Mouse (Mus musculus) intestine, postnatal 0 days (tissue): ENCODE measurements around the gene Prss48. TPM values are rescaled to one million over a fixed set of nuclear protein-coding genes. Genes with fewer than 3 reads are reported as not detected.
A peak's percentile ranks its signal among the peaks of the same experiment; 100 is the strongest.
"Not testable (repeated sequence)": the region's sequence is repeated elsewhere in the genome, so short reads cannot be mapped to it uniquely, and the experiment has no call there.

ENCODE experiments used
- ATAC-seq: fragments of 200-750 bp; cut with Nextera tagmentation; 2 replicates; pipeline ENCODE4 v1.8.0; 2017; ENCODE audit warnings: mild to moderate bottlenecking, moderate TSS enrichment, moderate library complexity
- H3K27ac ChIP-seq: fragments of 300-500 bp; sonication (generic); 2 replicates; pipeline ENCODE4 v1.5.1; 2014; ENCODE audit warnings: mild to moderate bottlenecking, low read depth, low read length, moderate library complexity
- H3K27me3 ChIP-seq: fragments of 300-500 bp; sonication (generic); replicated peaks from 2 replicates; pipeline ENCODE4 v1.6.1; 2014; ENCODE audit warnings: low read length, mixed read lengths; ENCODE audit not compliant: control insufficient read depth, insufficient read depth
- H3K36me3 ChIP-seq: fragments of 300-500 bp; sonication (generic); 2 replicates; pipeline ENCODE4 v1.6.1; 2014; ENCODE audit warnings: mild to moderate bottlenecking, moderate library complexity; ENCODE audit not compliant: control insufficient read depth, insufficient read depth
- H3K4me1 ChIP-seq: fragments of 300-500 bp; sonication (generic); replicated peaks from 2 replicates; pipeline ENCODE4 v1.6.1; 2014; ENCODE audit warnings: antibody characterized with exemption, low read length, mixed read lengths; ENCODE audit not compliant: control insufficient read depth, insufficient read depth
- H3K4me2 ChIP-seq: fragments of 300-500 bp; sonication (generic); replicated peaks from 2 replicates; pipeline ENCODE4 v1.6.1; 2014; ENCODE audit warnings: low read depth, mild to moderate bottlenecking, moderate library complexity
- H3K4me3 ChIP-seq: fragments of 300-500 bp; sonication (generic); 2 replicates; pipeline ENCODE4 v1.5.1; 2014; ENCODE audit warnings: low read depth, low read length
- H3K9ac ChIP-seq: fragments of 300-500 bp; sonication (generic); 2 replicates; pipeline ENCODE4 v1.6.1; 2014; ENCODE audit warnings: mild to moderate bottlenecking, low read depth, low read length
- H3K9me3 ChIP-seq: fragments of 300-500 bp; sonication (generic); 2 replicates; pipeline ENCODE4 v1.6.1; 2016; ENCODE audit warnings: mixed run types; ENCODE audit not compliant: control insufficient read depth
- CTCF ChIP-seq: sonication (generic); IDR thresholded peaks from 2 replicates; pipeline ENCODE4 v1.5.1; 2016; ENCODE audit warnings: low read depth, mild to moderate bottlenecking, control low read depth, antibody characterized with exemption, moderate library complexity
- WGBS: fragments of 180-500 bp; shearing (Covaris S2); extraction: QIAGEN DNeasy Blood & Tissue Kit; methylation state at CpG from one replicate; pipeline ENCODE4 v1.1.7; 2014; 5-methylcytosine and 5-hydroxymethylcytosine counted together
- polyA plus RNA-seq: library from polyadenylated mRNA; unstranded; fragments of >200 nt; fragmentation: Nextera tagmentation; extraction: Ambion mirVana; gene quantifications from 2 replicates; pipeline ENCODE4 v1.2.1, GENCODE M21; 2015

Gene Prss48
- polyA plus RNA-seq, 1 experiment from 2014 or later: 0.12 TPM

DNA sequence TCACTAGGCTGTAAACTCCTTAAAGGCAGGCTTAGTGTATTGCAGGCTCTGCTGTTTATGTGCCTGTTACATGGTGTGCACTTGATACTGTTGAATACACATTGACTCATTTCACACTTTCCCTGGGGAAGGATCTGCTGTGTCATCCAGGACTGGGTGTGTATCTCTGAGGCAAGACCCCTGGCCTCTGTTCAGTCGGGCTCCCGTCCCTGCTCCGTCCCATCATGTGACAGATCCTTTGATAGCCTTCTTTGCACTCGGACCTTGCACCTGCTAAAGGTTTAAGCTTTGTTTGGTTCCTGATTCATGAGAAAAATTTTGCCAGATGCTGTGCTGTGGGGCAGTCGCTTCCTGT lies 10.5 kb downstream of the Prss48 start:
- no peak overlapping the region for H3K4me3 ChIP-seq
- TF ChIP-seq CTCF: no peak
- H3K4me2 ChIP-seq: peak overlapping the region; percentile 30; the same call in 1 of the 2 replicates
- peak; percentile 93 for ATAC-seq
- 43% methylated on average over 5 of the region's 5 CpGs for WGBS
- peaks cover 3% of the 10 kb centered on the region; the same call in 1 of the 2 replicates for H3K36me3 ChIP-seq
- H3K27me3 ChIP-seq: no peaks in the 10 kb centered on the region
- H3K27ac ChIP-seq: 0 out of 2 replicates have a peak overlapping the region, but pooled peaks have one; percentile 7
- H3K9me3 ChIP-seq: no peaks in the 10 kb centered on the region
- no peak overlapping the region for H3K9ac ChIP-seq
- 0 out of 2 replicates have a peak, but pooled peaks cover 8% of the 10 kb centered on the region for H3K4me1 ChIP-seq

DNA sequence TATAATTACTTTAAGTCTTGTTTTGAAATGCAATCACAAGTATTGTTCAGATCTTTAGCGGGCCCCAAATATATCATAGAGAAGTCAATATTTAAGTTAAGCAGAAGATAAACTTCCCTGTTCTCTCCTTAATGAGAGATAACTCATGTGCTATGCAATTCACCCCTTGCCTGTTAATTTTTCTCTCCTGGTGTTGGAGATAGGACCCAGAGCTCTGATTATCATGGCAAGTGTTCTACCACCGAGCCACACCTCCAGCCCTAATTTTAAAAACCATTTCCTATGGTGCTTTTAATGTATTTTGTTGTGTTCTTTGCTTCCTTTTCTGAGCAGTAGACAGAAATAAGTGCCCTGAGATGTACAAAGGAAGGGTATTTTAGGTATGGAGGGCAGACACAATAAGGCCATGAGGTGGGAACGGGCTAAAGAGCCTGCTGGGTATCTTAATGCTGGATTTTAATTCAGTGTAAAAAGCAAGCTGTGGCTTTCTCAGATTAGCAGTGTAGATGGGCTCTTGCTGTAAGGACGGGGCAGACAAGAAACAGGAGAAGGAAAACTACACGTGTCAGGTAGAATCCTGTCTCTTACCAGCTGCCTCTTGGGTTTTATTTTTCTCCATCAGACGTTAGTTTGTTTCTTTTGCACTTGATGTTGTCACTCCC lies 11.0 kb downstream of the Prss48 start:
- no peak for TF ChIP-seq CTCF
- 39% methylated on average over 6 of the region's 6 CpGs for WGBS
- Histone ChIP-seq H3K4me3 (no peak overlapping the region), H3K27me3 (no peaks in the 10 kb centered on the region), H3K27ac (0 out of 2 replicates have a peak overlapping the region, but pooled peaks have one; percentile 7), H3K36me3 (peaks cover 3% of the 10 kb centered on the region; the same call in 1 of the 2 replicates), H3K4me2 (peak overlapping the region; percentile 30; the same call in 1 of the 2 replicates), H3K9ac (no peak overlapping the region), H3K4me1 (0 out of 2 replicates have a peak, but pooled peaks cover 8% of the 10 kb centered on the region), H3K9me3 (no peaks in the 10 kb centered on the region)
- no peak for ATAC-seq

DNA sequence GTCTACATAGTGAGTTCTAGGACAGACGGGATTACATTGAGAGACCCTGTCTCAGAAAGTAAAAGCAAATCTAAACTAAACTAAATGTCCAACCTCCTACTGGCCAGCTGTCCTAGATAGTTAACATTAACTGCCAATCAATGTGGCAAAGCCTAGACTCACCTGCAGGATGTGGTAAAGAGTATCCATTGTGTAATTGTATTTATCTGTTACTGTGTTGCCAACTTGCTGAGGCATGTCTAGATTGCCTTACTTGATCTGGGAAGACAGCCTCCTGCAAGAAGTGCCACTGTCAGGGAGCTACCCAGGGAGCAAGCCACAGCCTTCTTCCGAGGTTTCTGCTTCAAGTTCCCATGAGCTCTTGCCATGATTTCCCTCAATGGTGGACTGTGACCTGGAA lies 15.1 kb downstream of the Prss48 start:
- Histone ChIP-seq H3K36me3 (peaks cover 5% of the 10 kb centered on the region; the same call in 1 of the 2 replicates), H3K27ac (no peak overlapping the region), H3K4me3 (no peak overlapping the region), H3K4me2 (no peak overlapping the region), H3K9me3 (no peaks in the 10 kb centered on the region), H3K9ac (no peak overlapping the region), H3K27me3 (no peaks in the 10 kb centered on the region), H3K4me1 (peaks cover 10% of the 10 kb centered on the region; the same call in 1 of the 2 replicates)
- ATAC-seq: no peak
- no peak for TF ChIP-seq CTCF
- WGBS: 88% methylated on average over 2 of the region's 2 CpGs

DNA sequence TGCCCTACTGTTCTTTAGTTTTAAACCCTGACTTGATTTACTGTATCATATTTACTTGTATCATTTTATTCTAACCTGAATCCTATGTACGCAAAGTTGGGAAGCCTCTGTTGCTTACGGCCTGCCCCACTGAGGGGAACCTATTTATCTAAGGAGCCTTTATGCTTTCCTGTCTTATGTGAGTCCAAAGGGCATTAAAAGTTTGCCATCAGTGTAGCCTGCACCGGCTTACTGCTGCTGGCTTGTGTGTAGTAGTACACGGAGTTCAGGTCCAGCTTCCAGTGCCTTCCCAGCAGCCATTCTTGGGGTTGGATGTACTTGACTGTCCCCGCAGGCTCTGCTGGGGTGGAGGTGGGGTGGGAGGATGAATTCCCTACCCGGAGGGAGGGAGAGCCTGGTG lies 17.8 kb downstream of the Prss48 start:
- WGBS: 58% methylated on average over 6 of the region's 6 CpGs
- H3K4me2 ChIP-seq: no peak overlapping the region
- no peaks in the 10 kb centered on the region for H3K9me3 ChIP-seq
- H3K36me3 ChIP-seq: peaks cover 6% of the 10 kb centered on the region; the same call in 1 of the 2 replicates
- ATAC-seq: peak; percentile 55
- no peak for TF ChIP-seq CTCF
- no peaks in the 10 kb centered on the region for H3K27me3 ChIP-seq
- H3K27ac ChIP-seq: no peak overlapping the region
- H3K4me1 ChIP-seq: peaks cover 3% of the 10 kb centered on the region; the same call in 1 of the 2 replicates
- H3K9ac ChIP-seq: no peak overlapping the region
- no peak overlapping the region for H3K4me3 ChIP-seq

DNA sequence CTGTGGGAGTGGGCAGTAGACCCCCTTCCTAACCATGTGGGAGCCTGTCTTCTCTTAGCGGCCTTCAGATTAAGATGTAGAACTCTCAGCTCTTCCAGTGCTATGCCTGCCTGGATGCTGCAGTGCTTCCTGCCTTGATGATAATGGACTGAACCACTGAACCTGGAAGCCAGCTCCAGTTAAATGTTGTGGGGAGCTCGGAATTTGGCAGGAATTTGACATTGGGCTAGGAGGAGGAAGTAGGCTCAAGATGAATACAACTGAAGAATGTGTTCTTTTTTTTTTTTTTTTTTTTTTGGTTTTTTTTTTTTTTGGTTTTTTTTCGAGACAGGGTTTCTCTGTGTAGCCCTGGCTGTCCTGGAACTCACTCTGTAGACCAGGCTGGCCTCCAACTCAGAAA lies 20.5 kb downstream of the Prss48 start:
- H3K27me3 ChIP-seq, H3K4me2 ChIP-seq, ATAC-seq, H3K27ac ChIP-seq, H3K36me3 ChIP-seq, H3K9ac ChIP-seq, H3K9me3 ChIP-seq, H3K4me1 ChIP-seq, H3K4me3 ChIP-seq: not testable (repeated sequence)
- WGBS: 86% methylated on average over 3 of the region's 3 CpGs

DNA sequence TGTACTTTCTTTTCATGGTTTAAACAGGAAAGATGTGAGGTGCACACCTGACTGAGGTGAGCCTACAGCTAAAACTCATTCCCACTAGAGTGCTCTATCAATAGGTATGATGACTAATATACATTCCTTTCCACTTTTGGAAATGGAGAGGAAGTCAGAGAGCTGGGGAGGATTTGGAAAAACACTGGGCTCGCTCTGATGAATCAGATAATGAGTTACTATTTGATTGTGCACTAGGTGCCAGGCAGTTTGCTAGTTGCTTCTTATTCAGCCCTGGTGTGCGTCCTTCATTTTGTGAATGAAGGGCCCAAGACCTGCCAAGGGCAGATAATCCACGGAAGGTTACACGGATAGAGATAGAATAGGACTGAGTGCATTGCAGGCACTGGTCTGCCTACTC lies 22.3 kb downstream of the Prss48 start:
- Histone ChIP-seq H3K4me3 (no peak overlapping the region), H3K27ac (no peak overlapping the region), H3K4me1 (peaks cover 3% of the 10 kb centered on the region; the same call in 1 of the 2 replicates), H3K27me3 (no peaks in the 10 kb centered on the region), H3K36me3 (peaks cover 7% of the 10 kb centered on the region; the same call in 1 of the 2 replicates), H3K9ac (no peak overlapping the region), H3K9me3 (no peaks in the 10 kb centered on the region), H3K4me2 (no peak overlapping the region)
- no peak for TF ChIP-seq CTCF
- no peak for ATAC-seq
- 91% methylated on average over 4 of the region's 4 CpGs for WGBS
